Mouse (Mus musculus) liver, embryonic 14.5 days (tissue): ENCODE data around the gene Bcl2l15. TPM values are rescaled to one million over a fixed set of nuclear protein-coding genes. Genes with fewer than 3 reads are reported as not detected.

ENCODE experiments used
- ATAC-seq: fragments of 200-750 bp; cut with Nextera tagmentation; 2 replicates; pipeline ENCODE4 v1.8.0; 2017; ENCODE audit warnings: moderate number of reproducible peaks, mild to moderate bottlenecking, moderate library complexity; ENCODE audit not compliant: insufficient read depth
- DNase-seq, 3 experiments: peaks; one replicate each; pipeline ENCODE4 v3.0.0-alpha.2; 2012 to 2013; ENCODE audit warnings: low read depth in 3 of 3, low spot score in 3 of 3
- H3K27ac ChIP-seq: fragments of 300-500 bp; sonication (generic); 2 replicates; pipeline ENCODE4 v1.5.1; 2014; ENCODE audit warnings: moderate library complexity, mild to moderate bottlenecking, control low read depth, inconsistent platforms
- H3K27me3 ChIP-seq: fragments of 300-500 bp; sonication (generic); 2 replicates; pipeline ENCODE4 v1.6.1; 2014; ENCODE audit warnings: mild to moderate bottlenecking, low read length, moderate library complexity; ENCODE audit not compliant: control insufficient read depth, insufficient read depth
- H3K36me3 ChIP-seq: fragments of 300-500 bp; sonication (generic); replicated peaks from 2 replicates; pipeline ENCODE4 v1.6.1; 2014; ENCODE audit warnings: low read depth; ENCODE audit not compliant: control insufficient read depth, insufficient read depth
- H3K4me1 ChIP-seq, 2 experiments: fragments of 200-500 bp in 1 of 2; fragments of 300-500 bp in 1 of 2; sonication (generic) in 1 of 2; replicated peaks; 2 replicates each; pipeline ENCODE4 v1.6.1; 2012 to 2014; ENCODE audit warnings: antibody characterized with exemption in 1 of 2, inconsistent platforms in 1 of 2, low read length in 1 of 2; ENCODE audit not compliant: control insufficient read depth in 2 of 2, insufficient read depth in 2 of 2
- H3K4me2 ChIP-seq: fragments of 300-500 bp; sonication (generic); 2 replicates; pipeline ENCODE4 v1.6.1; 2014; ENCODE audit warnings: low read depth, mild to moderate bottlenecking, control low read depth, moderate library complexity
- H3K4me3 ChIP-seq, 2 experiments: fragments of 200-500 bp in 1 of 2; fragments of 300-500 bp in 1 of 2; sonication (generic) in 1 of 2; 2 replicates each; pipeline ENCODE4 v1.5.1; 2012 to 2014; ENCODE audit warnings: low read depth in 2 of 2, low read length in 2 of 2, mild to moderate bottlenecking in 2 of 2, control low read depth in 1 of 2, inconsistent platforms in 1 of 2, moderate library complexity in 1 of 2; ENCODE audit not compliant: insufficient read depth in 1 of 2
- H3K9ac ChIP-seq: fragments of 300-500 bp; sonication (generic); replicated peaks from 2 replicates; pipeline ENCODE4 v1.6.1; 2014; ENCODE audit warnings: mild to moderate bottlenecking, control low read depth, moderate library complexity
- H3K9me3 ChIP-seq: fragments of 300-500 bp; sonication (generic); 2 replicates; pipeline ENCODE4 v1.6.1; 2016; ENCODE audit warnings: low read length, mixed read lengths; ENCODE audit not compliant: control insufficient read depth
- CTCF ChIP-seq: IDR thresholded peaks from 2 replicates; pipeline ENCODE4 v1.5.1; 2016; ENCODE audit warnings: antibody characterized with exemption, low read depth, control low read depth
- EP300 ChIP-seq: IDR thresholded peaks from 2 replicates; pipeline ENCODE4 v1.6.1; 2016; ENCODE audit warnings: antibody characterized with exemption, low read depth
- WGBS: fragments of 180-500 bp; shearing (Covaris S2); extraction: QIAGEN DNeasy Blood & Tissue Kit; methylation state at CpG from one replicate; pipeline ENCODE4 v1.1.7; 2014; ENCODE audit not compliant: insufficient replicate concordance; 5-methylcytosine and 5-hydroxymethylcytosine counted together
- polyA plus RNA-seq, 2 experiments: library from polyadenylated mRNA; depleted of rRNA in 1 of 2; stranded (reverse) in 1 of 2; unstranded in 1 of 2; fragments of >200 nt; fragmentation: Nextera tagmentation in 1 of 2; extraction: Ambion mirVana in 1 of 2; gene quantifications; 2 replicates each; pipeline versions ENCODE4 v1.2.1 to v1.2.3; 2012 to 2014

Gene Bcl2l15
- polyA plus RNA-seq, 2 experiments, result 1.5 to 3.2 TPM

GRCm38 (mm10) chr3:103868008-103868407 lies 35.6 kb downstream of the Bcl2l15 start:
- H3K36me3 ChIP-seq, result no peaks in the 10 kb centered on the region
- H3K27me3 ChIP-seq, result no peaks in the 10 kb centered on the region
- 59% methylated on average over 4 of the region's 4 CpGs for WGBS
- no peak overlapping the region for H3K27ac ChIP-seq
- DNase-seq (no peak), ATAC-seq (no peak)
- H3K9me3 ChIP-seq, result no peaks in the 10 kb centered on the region
- no peak overlapping the region for H3K4me2 ChIP-seq
- no peak overlapping the region for H3K4me3 ChIP-seq
- TF ChIP-seq EP300 (no peak), CTCF (no peak)
- H3K4me1 ChIP-seq, result no peaks in the 10 kb centered on the region
- no peak overlapping the region for H3K9ac ChIP-seq

- Histone ChIP-seq H3K36me3 (no peaks in the 10 kb centered on the region), H3K27ac (no peak overlapping the region), H3K9ac (no peak overlapping the region), H3K4me2 (no peak overlapping the region), H3K9me3 (no peaks in the 10 kb centered on the region), H3K4me1 (0 out of 4 replicates have a peak, but pooled peaks cover 0 to 2% of the 10 kb centered on the region in 2 experiments), H3K27me3 (no peaks in the 10 kb centered on the region), H3K4me3 (no peak overlapping the region)
- DNase-seq (no peak), ATAC-seq (no peak)
- WGBS, result 24% methylated on average over 3 of the region's 3 CpGs
- TF ChIP-seq EP300, result no peak
- no peak for TF ChIP-seq CTCF
Observed at GRCm38 (mm10) chr3:103872663-103873098, 40.3 kb downstream of the Bcl2l15 start.

GRCm38 (mm10) chr3:103874329-103874728 lies 41.9 kb downstream of the Bcl2l15 start:
- TF ChIP-seq EP300 (no peak), CTCF (no peak)
- no peak overlapping the region for H3K4me2 ChIP-seq
- no peaks in the 10 kb centered on the region for H3K9me3 ChIP-seq
- H3K36me3 ChIP-seq, result no peaks in the 10 kb centered on the region
- ATAC-seq (no peak), DNase-seq (no peak)
- H3K27me3 ChIP-seq, result no peaks in the 10 kb centered on the region
- WGBS, result 28% methylated on average over 7 of the region's 7 CpGs
- H3K27ac ChIP-seq, result no peak overlapping the region
- no peak overlapping the region for H3K9ac ChIP-seq
- H3K4me3 ChIP-seq, result no peak overlapping the region
- H3K4me1 ChIP-seq, result 0 out of 4 replicates have a peak, but pooled peaks cover 0 to 2% of the 10 kb centered on the region in 2 experiments

- Histone ChIP-seq H3K9ac (no peak overlapping the region), H3K4me2 (no peak overlapping the region), H3K9me3 (no peaks in the 10 kb centered on the region), H3K36me3 (no peaks in the 10 kb centered on the region), H3K27me3 (no peaks in the 10 kb centered on the region), H3K4me1 (no peaks in the 10 kb centered on the region), H3K27ac (no peak overlapping the region), H3K4me3 (no peak overlapping the region)
- ATAC-seq (no peak), DNase-seq (no peak)
- TF ChIP-seq EP300 (no peak), CTCF (no peak)
- 72% methylated on average over 11 of the region's 11 CpGs for WGBS
Observed at GRCm38 (mm10) chr3:103885946-103886345, 53.5 kb downstream of the Bcl2l15 start.

GRCm38 (mm10) chr3:103887581-103887980 lies 55.2 kb downstream of the Bcl2l15 start:
- Histone ChIP-seq H3K9me3 (no peaks in the 10 kb centered on the region), H3K27me3 (no peaks in the 10 kb centered on the region), H3K9ac (no peak overlapping the region), H3K27ac (no peak overlapping the region), H3K4me1 (no peaks in the 10 kb centered on the region), H3K36me3 (no peaks in the 10 kb centered on the region), H3K4me2 (no peak overlapping the region), H3K4me3 (no peak overlapping the region)
- WGBS, result 37% methylated on average over 3 of the region's 3 CpGs
- DNase-seq (peak; percentile 31 to 41 (median 37)), ATAC-seq (no peak)
- TF ChIP-seq CTCF, result peak; percentile 58
- TF ChIP-seq EP300, result no peak
